Mouse (Mus musculus) R1 (cell line): ENCODE data around the gene Crtc3.
A peak's percentile ranks its signal among the peaks of the same experiment; 100 is the strongest.

Experiments
- DNase-seq: peaks from one replicate; pipeline ENCODE4 v3.0.0-alpha.2; 2018; ENCODE audit warnings: low read depth, low spot score

Gene Crtc3

DNA sequence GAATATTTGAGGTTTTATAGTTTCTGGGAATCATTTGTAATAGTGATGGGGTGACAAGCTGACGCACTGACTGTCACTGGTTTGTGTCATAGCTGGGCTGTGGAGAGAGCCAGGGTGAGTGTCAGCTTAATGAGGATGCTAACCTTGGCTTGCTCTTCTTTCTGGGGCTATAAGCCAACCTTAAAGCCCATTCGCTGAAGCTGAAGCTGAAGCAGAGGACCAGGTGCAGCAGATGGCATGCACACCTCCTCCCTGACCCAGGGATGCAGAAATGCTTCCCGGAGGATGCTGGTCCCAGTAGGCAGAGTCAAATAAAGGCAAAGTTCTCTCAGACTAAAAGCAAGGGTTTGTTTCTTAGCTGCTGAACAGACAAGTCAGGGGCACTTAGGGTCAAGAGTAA lies 48.7 kb downstream of the Crtc3 start:
- DNase-seq = no peak

DNA sequence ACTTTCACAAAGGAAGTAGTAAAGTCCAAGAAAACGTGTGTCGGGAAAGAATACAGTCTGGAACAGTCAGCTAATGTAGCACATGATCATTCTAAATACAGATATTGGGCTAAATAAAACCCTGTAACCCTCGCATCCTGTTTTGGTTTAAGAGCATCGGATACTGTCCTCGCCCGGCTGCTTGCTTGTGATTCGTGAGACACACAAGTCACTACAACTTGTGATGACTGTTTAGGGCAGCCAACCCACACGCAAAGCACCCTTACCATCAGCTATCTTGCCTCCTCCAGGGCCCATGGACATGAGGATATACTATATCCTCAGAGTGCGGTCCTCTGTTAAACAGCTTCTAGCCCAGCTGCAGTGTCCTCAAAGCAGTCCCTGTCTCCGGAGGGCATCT lies 50.2 kb downstream of the Crtc3 start:
- no peak for DNase-seq

DNA sequence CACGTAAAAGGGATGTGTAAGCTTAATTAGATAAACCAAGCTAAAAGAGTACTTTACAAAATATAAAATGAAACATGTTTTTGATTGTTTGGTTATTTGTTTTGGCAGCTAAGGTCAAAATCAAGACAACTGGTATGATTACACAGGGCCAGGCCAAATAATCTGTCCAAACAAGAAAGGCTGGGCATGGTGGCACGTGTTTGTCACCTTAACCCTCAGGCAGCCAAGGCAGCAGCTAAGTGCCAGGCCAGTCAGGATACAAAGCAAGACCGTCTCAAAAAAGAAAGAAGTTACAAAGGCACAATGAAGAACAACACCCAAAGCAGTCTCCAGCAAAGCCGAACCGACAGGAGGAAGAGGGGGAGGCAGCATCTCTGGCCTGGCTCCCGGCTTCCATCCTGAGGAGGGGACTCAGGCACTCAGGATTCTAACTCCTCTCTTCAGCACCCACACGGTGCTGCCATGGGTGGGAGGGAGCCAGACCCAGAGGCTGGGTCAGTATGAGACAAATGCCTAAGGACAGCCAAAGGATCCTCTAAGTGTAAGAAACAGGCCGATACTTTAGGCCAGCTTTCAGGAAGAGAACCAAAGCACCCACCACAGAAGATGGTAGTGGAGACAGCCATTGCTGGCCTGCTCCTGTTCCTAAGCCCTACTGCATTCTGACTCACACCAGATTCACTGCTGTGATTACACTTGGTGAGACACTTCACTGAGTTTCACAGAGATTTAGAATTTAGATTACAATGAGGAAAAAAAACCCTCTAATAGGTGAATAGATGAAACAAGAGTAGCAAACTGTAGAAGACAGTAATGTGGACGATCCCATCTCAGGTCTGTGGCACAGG lies 51.5 kb downstream of the Crtc3 start:
- DNase-seq = no peak

DNA sequence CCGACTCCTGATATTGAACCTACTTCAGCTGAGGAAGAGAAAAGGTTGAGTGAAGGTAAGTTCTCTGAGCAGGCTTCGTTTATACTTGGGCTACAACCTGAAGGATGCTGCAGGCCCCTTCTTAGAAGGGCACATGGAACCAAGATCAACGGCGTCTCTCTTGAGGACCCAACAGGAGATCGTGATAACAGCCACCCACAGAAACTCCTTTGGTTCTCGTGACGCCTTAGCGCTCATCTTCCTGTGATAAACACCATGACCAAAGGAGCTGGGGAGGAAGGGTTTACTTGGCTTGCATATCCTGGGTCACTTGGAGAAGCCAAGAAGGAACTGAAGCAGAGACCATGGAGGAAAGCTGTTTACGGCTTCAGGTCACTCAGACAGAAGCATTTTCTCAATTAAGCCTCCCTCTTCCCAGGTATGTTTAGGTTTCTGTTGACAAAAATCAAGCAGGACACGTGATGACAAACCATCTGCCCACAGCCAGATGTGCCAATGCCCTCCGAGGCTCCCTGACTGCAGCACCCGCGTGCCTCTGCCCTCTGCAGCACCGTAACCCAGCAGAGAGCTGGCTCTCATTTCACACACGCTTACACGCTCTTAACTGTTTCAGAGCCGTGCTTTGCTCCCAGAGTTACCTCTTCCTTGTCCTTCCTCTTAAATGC lies 52.3 kb downstream of the Crtc3 start:
- no peak for DNase-seq

DNA sequence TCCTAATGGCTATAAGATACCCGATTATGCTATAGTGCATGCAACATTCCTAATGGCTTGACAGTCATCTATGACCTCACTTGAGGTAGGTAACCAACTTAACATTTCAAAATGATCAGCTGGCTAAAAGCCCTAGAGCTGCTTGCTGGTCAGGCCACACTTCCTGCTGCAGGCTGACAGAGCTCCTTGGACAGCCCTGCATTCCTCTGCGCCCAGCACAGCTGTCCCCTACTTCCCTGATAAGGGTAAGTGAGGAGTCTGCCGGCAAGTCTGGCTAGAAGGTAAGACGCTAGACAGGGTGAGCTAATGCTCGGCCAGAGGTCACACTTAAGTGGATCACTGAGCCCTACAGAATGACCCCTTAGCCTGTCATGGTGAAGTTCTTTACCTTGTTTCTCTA lies 52.8 kb downstream of the Crtc3 start:
- no peak for DNase-seq

DNA sequence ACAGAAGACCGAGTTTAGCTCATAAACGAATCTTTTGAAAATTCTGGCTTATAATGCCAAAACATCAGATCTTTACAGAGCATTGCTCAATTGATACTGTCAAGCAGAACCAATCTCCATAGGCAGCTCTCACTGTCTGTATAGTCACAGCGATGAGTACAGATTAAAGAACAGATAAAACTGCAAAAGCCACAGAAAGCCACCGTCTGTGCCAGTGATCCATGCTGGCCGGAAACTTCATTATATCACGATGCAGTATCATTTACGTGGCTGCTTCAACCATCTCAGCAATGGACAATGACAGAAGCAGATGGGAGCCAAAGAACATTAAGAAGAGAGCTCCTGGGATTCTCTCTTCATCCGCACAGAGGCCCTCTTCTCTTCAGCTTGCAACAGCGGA lies 53.9 kb downstream of the Crtc3 start:
- DNase-seq = no peak

DNA sequence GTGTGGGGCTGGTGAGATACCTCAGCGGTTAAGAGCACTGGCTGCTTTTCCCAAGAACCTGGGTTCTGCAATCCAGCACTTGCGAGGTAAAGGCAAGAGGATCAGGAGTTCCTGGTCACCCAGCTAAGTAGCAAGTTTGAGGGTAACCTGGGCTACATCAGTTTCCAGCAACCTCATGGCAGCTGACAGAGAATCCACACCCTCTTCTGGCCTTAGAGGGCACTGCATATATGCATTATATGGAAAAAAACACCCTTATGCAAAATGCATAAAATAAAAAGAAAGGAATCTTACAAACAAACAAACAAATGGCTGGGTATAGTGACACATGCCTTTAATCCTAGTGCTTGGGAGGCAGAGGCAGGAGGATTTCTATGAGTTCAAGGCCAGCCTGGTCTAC lies 55.0 kb downstream of the Crtc3 start:
- DNase-seq = no peak

DNA sequence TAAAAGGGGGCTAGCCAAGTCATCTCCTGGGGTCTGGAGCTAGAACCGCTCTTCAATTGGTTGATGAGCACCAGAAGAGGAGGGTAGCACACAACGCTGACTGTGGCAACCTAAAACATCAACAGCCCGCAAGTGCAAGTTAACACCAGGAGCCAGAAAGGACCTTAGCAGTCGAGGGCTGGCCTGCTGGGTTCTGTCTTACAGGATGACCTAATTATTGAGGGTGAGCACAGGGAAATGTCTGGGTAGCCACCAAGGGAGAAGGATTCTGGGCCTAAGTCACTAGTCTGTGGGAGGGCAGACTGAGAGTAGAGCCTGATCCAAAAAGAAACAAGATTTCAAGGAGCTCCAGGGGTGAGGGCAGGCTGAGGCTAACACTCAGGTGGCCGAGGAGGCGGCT lies 56.7 kb downstream of the Crtc3 start:
- DNase-seq = no peak

DNA sequence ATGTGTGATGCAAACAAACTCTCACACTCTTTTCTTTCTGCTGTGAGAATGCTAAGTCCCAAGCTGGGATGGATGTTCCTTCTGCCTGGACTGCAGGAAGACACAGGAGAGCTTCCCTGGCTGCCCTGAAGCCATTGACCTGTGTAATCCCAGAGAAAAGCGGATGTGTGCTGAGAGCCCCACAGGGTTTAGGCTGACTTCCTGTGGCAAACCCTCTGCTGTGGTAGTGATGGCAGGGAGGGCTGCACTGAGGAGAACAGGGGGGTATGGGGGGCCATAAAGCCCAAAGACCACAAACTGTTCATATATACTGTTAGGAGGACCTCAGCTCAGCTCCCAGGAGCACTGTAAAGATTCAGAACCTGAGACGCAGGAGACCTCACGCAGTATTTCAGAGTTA lies 57.3 kb downstream of the Crtc3 start:
- DNase-seq = no peak

DNA sequence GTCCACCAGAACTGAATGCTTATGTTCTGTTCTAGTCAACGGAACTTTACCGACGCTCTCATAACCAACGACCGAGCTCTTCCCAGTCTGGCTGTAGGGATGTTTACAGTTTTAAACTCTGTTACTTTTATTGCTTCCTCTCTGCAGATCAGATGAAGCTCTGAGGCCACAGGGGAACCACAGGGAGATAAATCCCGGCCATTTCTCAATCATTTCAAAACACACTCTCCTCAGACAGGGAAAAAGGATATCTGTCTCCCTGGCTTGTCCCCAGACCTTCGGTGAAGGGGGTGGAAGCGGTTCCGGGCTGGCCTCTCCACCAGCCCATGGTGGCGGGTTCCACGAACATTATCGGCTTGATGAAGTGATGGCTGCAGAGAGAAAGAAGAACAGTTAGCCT lies 59.3 kb downstream of the Crtc3 start:
- no peak for DNase-seq

DNA sequence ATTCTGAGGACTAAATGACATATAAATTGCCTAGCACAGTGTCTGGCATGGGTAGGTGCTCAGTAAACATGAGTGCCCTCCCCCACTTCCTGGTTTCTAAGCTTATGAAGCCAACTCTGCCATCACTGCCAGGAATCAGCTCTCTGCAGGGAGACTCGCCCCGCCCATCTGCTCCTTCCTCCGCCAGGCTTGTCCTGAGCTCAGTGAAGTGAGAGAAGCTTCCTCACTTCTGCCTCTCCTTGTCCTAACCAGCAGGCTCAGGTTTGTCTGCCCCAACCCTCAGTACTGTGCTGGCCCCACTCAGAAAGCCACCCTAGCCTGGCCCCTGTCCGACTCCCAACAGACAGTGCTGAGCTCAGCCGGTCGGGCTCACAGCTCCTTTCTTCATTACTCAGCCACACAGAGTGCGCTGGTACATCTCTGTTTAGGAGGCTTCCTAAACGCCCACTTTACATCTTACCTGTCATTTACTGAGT lies 59.9 kb downstream of the Crtc3 start:
- no peak for DNase-seq

DNA sequence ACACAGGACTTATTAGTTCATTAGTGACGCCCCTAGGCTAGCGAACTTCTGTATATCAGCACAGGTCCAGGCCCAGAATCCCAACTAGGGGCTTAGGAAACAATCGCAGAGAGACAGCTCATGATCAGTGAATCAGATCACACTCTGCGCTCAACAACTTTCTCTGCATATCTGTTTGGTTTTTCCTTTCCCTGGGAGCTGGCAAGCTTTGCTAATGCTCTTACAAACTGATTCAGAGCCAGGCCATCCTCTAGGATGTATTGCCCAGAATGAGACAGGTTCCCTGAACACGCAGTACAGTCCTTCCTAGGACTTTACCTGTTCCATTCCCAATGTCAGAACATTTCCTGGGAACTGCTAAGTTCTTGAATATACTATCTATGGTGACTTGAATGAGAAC lies 61.7 kb downstream of the Crtc3 start:
- DNase-seq = no peak

DNA sequence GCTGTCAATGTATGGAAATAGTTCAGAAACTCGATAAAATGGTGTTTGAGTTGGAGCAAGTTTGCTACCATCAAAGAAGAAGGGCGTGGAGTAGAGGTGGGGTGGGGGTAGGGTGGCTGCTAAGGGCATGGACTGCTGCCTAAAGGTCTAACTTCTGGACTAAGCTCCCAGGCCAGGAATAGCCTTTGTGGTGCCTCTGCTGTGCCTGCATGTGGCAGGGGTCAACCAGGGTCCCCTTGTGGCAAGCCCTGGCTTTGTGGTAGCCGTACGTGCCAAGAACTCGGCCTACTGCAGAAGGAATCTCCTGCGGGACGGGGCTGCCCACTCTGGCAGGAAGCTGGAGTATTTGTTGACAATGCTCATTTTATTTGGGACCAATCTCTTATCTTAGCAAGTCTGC lies 62.8 kb downstream of the Crtc3 start:
- DNase-seq = no peak

DNA sequence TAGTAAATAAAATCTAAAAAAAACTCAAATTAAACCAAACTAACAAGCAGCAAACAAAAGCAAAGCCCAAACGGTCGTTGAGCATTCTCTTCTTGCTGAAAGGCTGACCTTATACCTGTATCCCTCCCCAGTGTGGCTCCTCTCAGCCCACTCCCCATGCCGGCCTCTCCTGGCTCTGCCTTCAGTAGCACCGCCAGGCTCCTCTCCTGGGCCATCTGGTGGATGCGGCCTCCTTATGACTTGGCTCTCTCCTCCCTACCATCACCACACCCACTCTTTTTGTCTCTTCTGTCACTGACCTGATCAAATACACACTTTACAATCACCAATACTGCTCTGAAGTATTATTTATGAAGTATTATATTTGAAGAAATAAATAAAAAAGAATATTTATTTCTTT lies 65.4 kb downstream of the Crtc3 start:
- DNase-seq = no peak

DNA sequence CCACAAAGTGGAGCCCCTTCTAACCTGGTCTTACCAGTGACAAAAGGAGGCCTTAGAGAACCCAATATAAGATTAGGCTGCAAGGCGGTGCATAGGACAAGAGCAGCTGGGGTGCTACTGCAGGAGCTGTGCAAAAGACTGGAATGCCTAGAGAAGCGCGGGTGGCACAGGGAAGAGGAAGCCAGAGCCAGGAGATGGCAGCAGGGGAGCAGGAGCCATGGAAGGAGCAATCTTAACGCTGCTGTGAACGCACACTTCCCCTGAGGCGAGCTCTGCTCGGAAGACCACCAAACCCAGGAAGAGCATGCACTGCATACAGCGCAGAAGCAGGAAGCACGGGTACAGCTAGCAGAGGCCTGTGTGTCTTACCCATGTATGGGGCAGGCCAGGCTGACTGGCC lies 72.6 kb downstream of the Crtc3 start:
- DNase-seq = no peak

DNA sequence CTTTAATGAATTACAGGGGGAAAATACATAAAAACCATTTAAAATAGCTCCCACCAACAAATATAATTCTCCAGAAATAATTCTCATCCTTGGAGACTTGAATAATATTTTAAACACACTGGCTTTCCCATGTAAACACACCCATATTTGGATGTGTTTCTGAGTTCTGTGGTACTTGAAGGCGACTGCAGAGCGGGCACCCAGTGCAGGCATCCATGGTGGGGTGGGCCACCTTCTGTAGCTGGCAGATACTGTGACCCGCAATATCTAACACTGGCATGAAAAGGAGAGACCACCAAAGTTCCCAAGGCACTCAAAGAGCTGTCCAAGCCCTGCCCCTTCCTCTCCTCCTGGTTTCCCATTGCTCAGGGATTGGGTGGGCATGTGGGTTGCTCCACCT lies 74.6 kb downstream of the Crtc3 start:
- no peak for DNase-seq

DNA sequence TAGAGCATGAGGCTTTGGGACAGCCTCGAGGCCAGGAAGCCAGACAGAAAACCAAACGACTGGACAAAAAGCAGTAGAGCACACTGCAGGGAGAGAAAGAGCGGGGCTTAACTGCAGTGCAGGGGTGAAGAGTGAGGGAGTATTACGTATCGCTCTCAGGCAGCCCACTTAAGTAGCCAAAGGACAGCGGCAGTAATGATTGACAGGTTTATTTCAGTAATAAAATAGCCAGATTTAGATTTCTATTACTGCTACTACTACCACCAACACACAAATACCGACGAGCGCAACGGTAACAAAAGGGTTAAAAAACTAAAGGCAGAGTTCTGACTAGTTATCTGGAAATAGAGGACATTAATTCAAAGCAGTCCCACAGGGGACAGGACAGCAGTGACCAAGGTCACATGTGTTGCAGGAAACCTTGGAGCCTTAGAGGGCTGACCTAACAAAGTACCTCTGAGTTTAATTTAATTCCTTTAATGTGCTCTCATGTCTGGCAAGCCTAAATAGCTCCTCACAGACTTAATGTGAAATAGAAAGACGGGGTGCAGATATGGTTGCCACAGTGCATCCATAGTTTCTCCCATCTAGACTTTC lies 76.4 kb downstream of the Crtc3 start:
- no peak for DNase-seq

DNA sequence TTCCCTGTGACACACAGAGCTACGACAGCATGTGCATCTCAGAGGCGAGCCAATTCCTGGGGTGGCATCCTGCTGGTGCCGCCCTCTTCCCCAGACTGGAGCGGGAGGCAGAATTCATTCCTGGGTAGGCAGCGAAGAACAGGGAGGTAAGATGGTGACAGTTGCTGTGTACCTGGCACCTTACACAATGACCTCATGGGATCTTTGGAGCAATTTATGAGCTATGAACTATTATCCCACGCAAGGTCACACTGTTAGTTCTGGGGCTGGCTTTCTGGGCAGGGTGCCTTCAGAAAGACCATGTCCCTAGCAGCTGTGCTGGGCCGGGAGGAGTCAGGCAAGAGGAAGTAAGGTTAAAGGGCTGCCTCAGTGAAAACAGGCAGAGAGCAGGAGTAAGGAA lies 77.0 kb downstream of the Crtc3 start:
- no peak for DNase-seq

DNA sequence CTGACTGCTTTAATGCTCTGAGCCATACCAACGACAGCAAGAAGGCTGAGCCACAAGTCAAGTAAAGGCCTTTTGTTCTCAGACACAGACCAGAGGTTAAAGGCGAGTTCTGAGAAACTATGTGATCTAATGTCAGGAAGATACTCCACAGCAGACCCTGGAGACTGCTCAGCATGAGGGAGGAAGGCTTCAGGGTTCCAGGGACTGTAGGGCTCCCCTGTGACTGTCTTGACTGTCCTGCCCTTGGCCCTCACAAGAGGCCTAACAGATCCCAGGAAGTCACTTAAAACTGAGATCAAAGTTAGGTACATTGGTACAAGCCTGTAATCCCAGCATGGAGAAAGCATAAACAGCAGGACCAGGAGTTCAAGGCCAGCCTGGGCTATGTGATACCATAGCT lies 81.2 kb downstream of the Crtc3 start:
- DNase-seq = no peak

DNA sequence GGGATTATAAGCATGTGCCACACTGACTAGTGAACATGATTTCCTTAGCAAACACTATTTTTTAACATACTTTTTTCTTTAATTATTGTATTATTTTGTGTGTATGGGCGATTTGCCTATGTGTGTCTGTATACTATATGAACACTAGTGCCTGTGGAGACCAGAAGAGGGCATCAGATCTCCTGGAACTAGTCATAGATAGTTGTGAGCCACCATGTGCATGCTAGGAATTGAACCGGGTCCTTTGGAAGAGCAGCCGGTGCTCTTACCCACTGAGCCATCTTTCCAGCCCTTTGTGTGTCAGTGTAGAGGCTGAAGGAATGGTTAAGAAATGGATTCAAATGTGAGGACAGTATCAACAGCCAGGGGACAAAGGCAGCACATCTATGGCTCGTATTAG lies 82.2 kb downstream of the Crtc3 start:
- DNase-seq = no peak

DNA sequence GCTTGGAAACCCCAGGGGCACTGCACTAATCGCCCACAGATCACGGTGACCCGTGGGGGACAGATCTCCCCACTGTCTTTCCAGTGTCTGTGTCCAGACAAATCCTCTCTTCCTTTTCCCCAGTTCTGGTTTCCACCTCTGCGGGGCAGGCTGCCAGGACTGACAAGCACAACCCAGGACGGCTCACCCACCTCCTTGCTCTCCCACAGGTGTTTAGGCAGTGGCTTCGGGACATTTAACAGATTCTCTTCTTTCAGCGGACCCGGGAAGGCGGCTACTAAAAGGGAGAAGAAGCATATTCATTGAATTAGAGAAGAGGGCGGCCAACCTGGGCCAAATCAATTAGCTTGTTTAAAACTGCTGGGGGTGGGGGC lies 83.1 kb downstream of the Crtc3 start:
- peak; percentile 32 for DNase-seq

DNA sequence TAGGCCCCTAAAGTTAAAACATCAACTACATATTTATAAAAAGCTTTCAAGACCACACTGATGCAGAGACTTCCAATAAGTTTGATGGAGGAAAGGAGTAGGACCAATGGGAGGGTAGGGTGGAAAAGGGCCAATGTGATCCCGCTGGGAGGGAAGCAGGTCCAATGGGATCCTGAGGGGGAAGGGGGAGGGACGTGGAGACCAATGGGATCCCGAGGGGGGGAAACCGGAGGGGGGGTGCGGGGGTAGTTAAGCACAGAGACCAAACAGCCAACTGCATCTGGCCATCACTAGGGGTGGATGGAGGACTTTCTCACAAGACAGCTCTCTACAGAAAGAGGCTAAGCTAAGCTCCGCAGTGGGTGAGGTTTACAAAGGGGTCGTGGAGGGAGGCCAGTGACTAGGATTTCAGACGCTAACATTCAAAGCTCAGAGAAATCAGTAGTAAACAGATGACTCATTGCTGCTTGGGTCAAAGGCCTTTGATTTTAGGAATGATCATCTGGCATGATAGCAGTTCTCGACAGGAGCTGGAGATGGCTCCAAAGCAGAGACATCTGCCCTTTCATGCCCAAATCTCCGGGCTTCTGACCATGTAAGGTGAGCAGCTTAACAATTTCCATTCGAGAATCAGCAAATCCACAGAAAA lies 83.6 kb downstream of the Crtc3 start:
- DNase-seq = peak; percentile 32
